Mouse (Mus musculus): Measurements from ENCODE around the gene Mrpl52. TPM values are rescaled to one million over a fixed set of nuclear protein-coding genes. Genes with fewer than 3 reads are reported as not detected.

Mrpl52 gene
- polyA plus RNA-seq, 1 experiment from 2014 or later = 231 TPM

DNA sequence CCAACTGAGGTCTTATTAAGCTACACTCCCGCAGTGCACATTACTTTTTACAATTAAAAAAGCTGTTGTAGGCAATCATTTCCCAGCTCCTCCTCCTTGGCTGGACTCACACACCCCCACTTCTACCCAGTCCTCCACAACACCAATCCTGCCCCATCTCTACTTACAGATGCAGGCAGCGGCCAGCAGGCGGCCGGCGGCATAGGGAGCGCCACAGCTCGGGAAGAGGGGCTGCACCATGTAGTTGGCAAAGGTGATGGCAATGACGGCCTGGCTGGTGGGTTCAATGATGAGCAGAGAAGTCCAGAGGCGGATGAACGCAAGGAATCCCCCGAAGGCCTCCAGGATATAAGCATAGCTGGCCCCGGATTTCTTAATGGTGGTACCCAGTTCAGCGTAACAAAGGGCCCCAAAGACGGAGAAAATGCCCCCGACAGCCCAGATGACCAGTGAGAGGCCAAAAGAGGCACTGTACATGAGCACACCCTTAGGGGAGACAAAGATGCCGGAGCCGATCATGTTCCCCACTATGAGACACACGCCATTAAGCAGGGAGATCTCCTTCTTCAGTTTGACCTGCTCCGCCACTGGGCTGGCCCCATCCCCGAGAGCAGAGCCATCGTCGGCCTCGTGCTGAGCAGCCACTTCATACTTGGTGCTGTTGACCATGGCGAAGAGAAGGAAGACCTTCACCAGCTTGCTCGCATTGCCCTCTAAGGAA lies 18.2 kb upstream of the Mrpl52 start:
- Histone ChIP-seq H3K9ac (ENCODE audit: low read depth, low read length) (no peak overlapping the region), H3K9me3 (ENCODE audit: control insufficient read depth, low read length) (no peaks in the 10 kb centered on the region), H3K27me3 (ENCODE audit: control insufficient read depth, insufficient read depth, low read length) (peaks cover 2% of the 10 kb centered on the region; the same call in 1 of the 2 replicates), H3K36me3 (ENCODE audit: control insufficient read depth, insufficient read depth, low read length) (no peaks in the 10 kb centered on the region), H3K4me2 (replicated peaks; ENCODE audit: low read depth, low read length) (no peak overlapping the region), H3K4me1 (replicated peaks; ENCODE audit: control insufficient read depth, insufficient read depth, low read length) (no peaks in the 10 kb centered on the region), H3K4me3 (ENCODE audit: low read depth, low read length) (no peak overlapping the region), H3K27ac (ENCODE audit: low read depth, low read length) (no peak overlapping the region)
- no peak for DNase-seq (ENCODE audit: low spot score)
- WGBS = 87% methylated on average over 25 of the region's 25 CpGs
- ATAC-seq (ENCODE audit: low FRiP score) = no peak

DNA sequence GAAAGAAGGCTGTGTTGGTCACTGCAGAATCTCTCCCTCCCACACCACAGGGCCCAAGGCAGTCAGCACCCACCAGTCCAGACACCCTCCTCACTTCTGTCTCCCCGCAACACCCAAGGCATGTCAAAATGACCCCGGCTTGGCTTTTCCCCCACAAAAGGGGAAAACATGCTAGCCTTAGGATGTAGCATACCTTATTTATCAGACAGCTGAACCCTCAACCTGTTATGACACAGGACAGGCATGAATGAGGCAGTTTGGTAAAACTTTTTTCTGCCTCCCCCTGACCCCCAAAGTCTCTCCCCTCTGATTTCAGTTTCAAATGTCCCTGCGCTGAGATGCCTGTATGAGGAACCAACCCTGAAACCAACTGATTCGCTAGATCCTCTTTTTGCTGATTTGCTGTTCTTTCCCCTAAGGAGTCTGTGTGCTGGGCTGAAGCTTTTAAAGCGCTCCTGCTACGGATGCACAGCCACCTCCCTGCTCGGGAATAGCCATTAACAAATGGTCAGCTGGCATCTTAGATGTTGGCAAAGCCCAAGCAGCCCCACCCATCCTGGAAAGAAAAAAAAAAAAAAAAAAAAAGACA lies 17.6 kb upstream of the Mrpl52 start:
- H3K4me3 ChIP-seq (ENCODE audit: low read depth, low read length) = no peak overlapping the region
- H3K9ac ChIP-seq (ENCODE audit: low read depth, low read length) = no peak overlapping the region
- H3K36me3 ChIP-seq (ENCODE audit: control insufficient read depth, insufficient read depth, low read length) = no peaks in the 10 kb centered on the region
- ATAC-seq (ENCODE audit: low FRiP score) = no peak
- H3K4me2 ChIP-seq (replicated peaks; ENCODE audit: low read depth, low read length) = no peak overlapping the region
- no peak overlapping the region for H3K27ac ChIP-seq (ENCODE audit: low read depth, low read length)
- peaks cover 5% of the 10 kb centered on the region; the same call in 1 of the 2 replicates for H3K27me3 ChIP-seq (ENCODE audit: control insufficient read depth, insufficient read depth, low read length)
- no peak for DNase-seq (ENCODE audit: low spot score)
- 82% methylated on average over 7 of the region's 7 CpGs for WGBS
- no peaks in the 10 kb centered on the region for H3K4me1 ChIP-seq (replicated peaks; ENCODE audit: control insufficient read depth, insufficient read depth, low read length)
- no peaks in the 10 kb centered on the region for H3K9me3 ChIP-seq (ENCODE audit: control insufficient read depth, low read length)

DNA sequence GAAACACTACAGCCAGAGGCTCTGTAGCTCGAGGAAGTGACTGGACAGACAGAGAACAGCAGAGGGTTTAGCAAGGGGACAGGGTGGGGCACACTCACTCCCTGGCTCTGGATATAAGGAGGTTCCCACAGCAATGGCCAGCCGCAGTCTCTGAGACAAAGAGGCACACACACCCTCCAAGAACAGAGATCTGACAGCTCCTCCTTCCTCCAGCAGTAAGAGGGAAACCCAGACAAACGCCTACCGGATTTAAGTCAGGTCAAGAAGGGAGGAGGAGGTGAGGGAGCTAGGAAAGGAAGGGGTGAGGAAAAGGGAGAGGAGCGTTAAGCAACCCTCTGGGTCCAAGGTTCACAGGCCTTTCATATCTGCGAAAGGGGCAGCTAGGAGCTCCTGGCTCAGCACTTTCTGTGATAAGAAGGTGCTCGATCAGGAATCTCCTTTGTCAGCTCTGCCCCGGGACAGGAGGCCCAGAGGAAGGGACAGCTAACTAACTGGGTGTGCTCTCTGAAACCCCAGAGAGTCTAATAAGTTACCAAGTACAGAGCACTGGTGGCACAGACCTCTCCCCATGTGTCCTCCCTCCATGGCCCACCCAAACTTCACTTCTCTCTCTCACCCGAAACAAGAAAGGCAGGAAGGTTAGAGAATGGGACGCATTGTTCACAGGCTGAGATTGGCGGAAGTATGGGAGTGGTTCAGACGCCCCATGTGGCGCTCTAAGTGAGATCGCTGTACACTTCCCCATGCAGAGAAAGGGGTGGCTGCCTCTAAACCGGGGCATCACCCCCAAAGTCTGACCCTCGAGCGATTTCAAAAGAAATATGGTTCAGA lies 16.5 kb upstream of the Mrpl52 start:
- Histone ChIP-seq H3K4me2 (replicated peaks; ENCODE audit: low read depth, low read length) (no peak overlapping the region), H3K4me1 (replicated peaks; ENCODE audit: control insufficient read depth, insufficient read depth, low read length) (no peaks in the 10 kb centered on the region), H3K36me3 (ENCODE audit: control insufficient read depth, insufficient read depth, low read length) (no peaks in the 10 kb centered on the region), H3K27ac (ENCODE audit: low read depth, low read length) (peak overlapping the region; percentile 24), H3K27me3 (ENCODE audit: control insufficient read depth, insufficient read depth, low read length) (peaks cover 12% of the 10 kb centered on the region), H3K9me3 (ENCODE audit: control insufficient read depth, low read length) (no peaks in the 10 kb centered on the region), H3K9ac (ENCODE audit: low read depth, low read length) (peak overlapping the region; percentile 31; the same call in 1 of the 2 replicates), H3K4me3 (ENCODE audit: low read depth, low read length) (no peak overlapping the region)
- WGBS = 36% methylated on average over 17 of the region's 17 CpGs
- DNase-seq (ENCODE audit: low spot score) (peak; percentile 24), ATAC-seq (ENCODE audit: low FRiP score) (no peak)

DNA sequence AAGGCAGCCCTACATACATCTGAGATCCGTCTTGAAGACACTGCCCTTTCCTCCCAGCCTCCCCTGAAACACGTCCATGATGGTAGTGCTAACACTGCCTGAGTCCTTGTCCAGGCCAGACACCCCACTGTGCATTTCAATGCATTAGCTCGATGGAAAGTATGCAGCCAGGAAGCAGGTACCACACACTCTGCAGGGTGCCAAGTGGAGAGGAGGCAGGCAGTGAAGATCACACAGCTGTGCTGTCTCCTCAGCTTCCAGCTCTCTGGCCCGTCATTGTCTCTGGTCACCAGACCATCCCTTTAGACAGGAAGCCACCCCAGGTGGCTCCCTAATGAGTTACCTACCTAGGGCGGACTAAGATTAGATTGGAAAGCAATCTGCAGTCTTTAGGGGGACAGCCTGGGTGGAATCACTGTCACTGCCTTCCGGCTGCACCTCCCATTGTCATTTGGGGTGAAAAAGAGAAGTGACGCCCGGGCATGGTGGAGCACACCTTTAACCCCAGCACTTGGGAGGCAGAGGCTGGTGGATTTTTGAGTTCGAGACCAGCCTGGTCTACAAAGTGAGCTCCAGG lies 14.6 kb upstream of the Mrpl52 start:
- Histone ChIP-seq H3K9me3 (ENCODE audit: control insufficient read depth, low read length) (no peaks in the 10 kb centered on the region), H3K27me3 (ENCODE audit: control insufficient read depth, insufficient read depth, low read length) (peaks cover 16% of the 10 kb centered on the region), H3K4me2 (replicated peaks; ENCODE audit: low read depth, low read length) (no peak overlapping the region), H3K4me1 (replicated peaks; ENCODE audit: control insufficient read depth, insufficient read depth, low read length) (no peaks in the 10 kb centered on the region), H3K36me3 (ENCODE audit: control insufficient read depth, insufficient read depth, low read length) (no peaks in the 10 kb centered on the region), H3K27ac (ENCODE audit: low read depth, low read length) (no peak overlapping the region), H3K9ac (ENCODE audit: low read depth, low read length) (no peak overlapping the region), H3K4me3 (ENCODE audit: low read depth, low read length) (no peak overlapping the region)
- no peak for ATAC-seq (ENCODE audit: low FRiP score)
- DNase-seq (ENCODE audit: low spot score) = no peak
- WGBS = 41% methylated on average over 9 of the region's 9 CpGs

DNA sequence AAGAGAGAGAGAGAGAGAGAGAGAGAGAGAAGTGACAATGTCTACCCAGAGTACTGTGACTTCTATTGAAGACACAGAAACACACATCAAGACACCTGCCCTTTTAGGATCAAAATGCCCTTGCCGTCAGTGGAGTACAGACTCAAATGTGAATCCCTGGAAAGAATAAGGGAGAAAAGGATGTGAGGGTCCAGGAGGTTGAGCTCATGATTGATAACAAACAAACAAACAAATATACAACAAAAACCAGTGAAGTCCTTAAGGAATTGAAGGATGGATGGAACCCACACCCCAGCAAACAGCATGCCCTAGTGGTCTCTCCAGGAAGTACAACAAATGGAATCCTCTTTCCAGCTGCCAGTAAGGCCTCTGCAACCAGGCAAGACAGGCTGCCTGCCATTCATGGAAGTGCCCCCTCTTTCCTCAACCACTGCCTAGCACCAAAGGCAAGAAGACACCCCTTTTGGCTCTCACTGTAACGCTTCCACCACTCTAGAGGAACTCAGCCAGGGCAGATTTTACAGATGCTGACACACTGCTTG lies 14.0 kb upstream of the Mrpl52 start:
- Histone ChIP-seq H3K27me3 (ENCODE audit: control insufficient read depth, insufficient read depth, low read length) (peaks cover 16% of the 10 kb centered on the region), H3K4me3 (ENCODE audit: low read depth, low read length) (no peak overlapping the region), H3K4me2 (replicated peaks; ENCODE audit: low read depth, low read length) (no peak overlapping the region), H3K27ac (ENCODE audit: low read depth, low read length) (no peak overlapping the region), H3K36me3 (ENCODE audit: control insufficient read depth, insufficient read depth, low read length) (no peaks in the 10 kb centered on the region), H3K9ac (ENCODE audit: low read depth, low read length) (no peak overlapping the region), H3K9me3 (ENCODE audit: control insufficient read depth, low read length) (no peaks in the 10 kb centered on the region), H3K4me1 (replicated peaks; ENCODE audit: control insufficient read depth, insufficient read depth, low read length) (no peaks in the 10 kb centered on the region)
- no peak for ATAC-seq (ENCODE audit: low FRiP score)
- 43% methylated on average over 2 of the region's 2 CpGs for WGBS
- DNase-seq (ENCODE audit: low spot score) = peak; percentile 75

DNA sequence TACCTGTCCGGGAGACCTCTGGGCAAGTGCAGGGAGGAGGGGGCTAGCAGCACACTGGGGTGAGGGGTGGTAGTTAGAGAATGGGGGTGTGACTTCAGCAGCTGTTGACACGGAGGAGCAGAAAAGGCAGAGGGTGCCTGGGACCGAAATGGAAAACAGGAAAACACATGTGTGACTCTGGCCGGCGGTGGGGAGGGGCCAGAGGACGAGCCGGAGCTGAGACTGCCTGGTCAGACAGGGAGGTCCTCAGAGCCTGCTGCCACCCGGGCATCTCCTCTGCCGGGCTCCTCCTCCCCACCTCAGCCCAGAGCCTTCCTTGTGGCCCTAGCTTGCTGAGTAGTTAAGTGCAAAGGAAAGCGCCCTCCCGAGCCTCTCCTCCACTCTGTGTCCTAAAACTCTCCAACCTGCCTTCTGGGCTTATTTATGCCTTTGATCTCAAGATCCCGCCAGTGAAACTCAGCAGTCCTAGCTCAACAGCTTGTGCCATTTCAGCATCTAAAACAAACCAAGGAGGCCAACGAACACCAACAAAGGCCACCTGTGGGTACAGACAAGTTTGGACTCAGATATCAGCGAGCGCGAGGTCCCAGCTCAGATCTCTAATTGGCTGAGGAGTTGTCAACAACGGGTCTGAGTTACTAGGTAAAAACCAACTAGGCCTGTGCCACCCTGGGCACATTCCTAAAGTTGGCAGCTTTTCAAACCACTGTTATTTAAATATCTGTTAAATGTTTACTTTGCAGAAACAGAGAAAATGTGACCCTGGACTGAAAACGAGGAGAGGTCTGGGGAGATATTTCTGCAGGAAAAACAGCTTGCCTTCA lies 12.6 kb upstream of the Mrpl52 start:
- H3K9me3 ChIP-seq (ENCODE audit: control insufficient read depth, low read length) = no peaks in the 10 kb centered on the region
- H3K4me3 ChIP-seq (ENCODE audit: low read depth, low read length) = 0 out of 2 replicates have a peak overlapping the region, but pooled peaks have one; percentile 4
- H3K27me3 ChIP-seq (ENCODE audit: control insufficient read depth, insufficient read depth, low read length) = peaks cover 16% of the 10 kb centered on the region
- no peaks in the 10 kb centered on the region for H3K4me1 ChIP-seq (replicated peaks; ENCODE audit: control insufficient read depth, insufficient read depth, low read length)
- DNase-seq (ENCODE audit: low spot score) (peak; percentile 22), ATAC-seq (ENCODE audit: low FRiP score) (no peak)
- no peak overlapping the region for H3K27ac ChIP-seq (ENCODE audit: low read depth, low read length)
- no peak overlapping the region for H3K9ac ChIP-seq (ENCODE audit: low read depth, low read length)
- 0 out of 2 replicates have a peak overlapping the region, but pooled peaks have one; percentile 11 for H3K4me2 ChIP-seq (replicated peaks; ENCODE audit: low read depth, low read length)
- H3K36me3 ChIP-seq (ENCODE audit: control insufficient read depth, insufficient read depth, low read length) = no peaks in the 10 kb centered on the region
- 8% methylated on average over 18 of the region's 18 CpGs for WGBS

DNA sequence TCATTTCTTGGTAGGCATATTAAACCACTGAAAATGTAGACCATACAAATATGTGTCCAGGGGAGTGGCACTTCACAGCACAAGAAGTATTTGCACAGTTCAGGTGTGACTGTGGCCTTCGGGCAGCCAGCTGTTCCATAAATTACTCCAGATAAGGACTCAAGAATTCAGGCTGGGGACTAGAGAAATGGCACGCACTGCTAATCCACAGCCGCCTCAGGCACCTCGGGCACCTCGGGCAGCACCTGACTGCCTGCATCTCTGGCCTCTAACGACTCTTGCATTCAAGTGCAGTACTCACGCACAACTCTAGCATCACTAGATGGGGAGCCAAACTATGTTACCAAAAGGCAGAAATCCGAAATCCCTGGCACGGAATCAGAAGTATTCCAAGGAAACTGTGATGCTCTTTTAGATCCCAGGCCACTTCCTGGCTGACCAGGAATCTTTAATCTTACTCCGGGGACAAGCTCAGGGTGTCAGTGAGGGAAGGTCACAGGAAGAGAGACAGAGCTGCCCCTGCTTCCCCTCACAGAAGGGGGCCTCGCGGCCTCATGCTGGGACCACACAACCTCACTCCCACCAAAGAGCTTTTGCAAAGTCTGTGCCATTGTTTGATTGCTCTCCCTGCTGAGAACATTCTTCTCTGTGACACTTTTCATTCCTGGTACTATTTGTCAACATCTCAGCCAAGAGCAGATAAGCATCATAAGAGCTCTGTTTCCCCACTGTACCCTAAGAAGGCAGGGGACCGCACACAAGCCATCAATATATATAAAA lies 11.3 kb upstream of the Mrpl52 start:
- no peak overlapping the region for H3K4me3 ChIP-seq (ENCODE audit: low read depth, low read length)
- H3K9ac ChIP-seq (ENCODE audit: low read depth, low read length) = no peak overlapping the region
- peaks cover 16% of the 10 kb centered on the region for H3K27me3 ChIP-seq (ENCODE audit: control insufficient read depth, insufficient read depth, low read length)
- WGBS = 9% methylated on average over 13 of the region's 13 CpGs
- no peaks in the 10 kb centered on the region for H3K36me3 ChIP-seq (ENCODE audit: control insufficient read depth, insufficient read depth, low read length)
- DNase-seq (ENCODE audit: low spot score) (peak; percentile 25), ATAC-seq (ENCODE audit: low FRiP score) (no peak)
- H3K4me2 ChIP-seq (replicated peaks; ENCODE audit: low read depth, low read length) = no peak overlapping the region
- H3K27ac ChIP-seq (ENCODE audit: low read depth, low read length) = no peak overlapping the region
- no peaks in the 10 kb centered on the region for H3K4me1 ChIP-seq (replicated peaks; ENCODE audit: control insufficient read depth, insufficient read depth, low read length)
- no peaks in the 10 kb centered on the region for H3K9me3 ChIP-seq (ENCODE audit: control insufficient read depth, low read length)

Measured in hindbrain, embryonic 11.5 days (tissue).